Mouse (Mus musculus) liver, embryonic 11.5 days (tissue): Measurements from ENCODE around the gene Ceacam19. TPM values are rescaled to one million over a fixed set of nuclear protein-coding genes. Genes with fewer than 3 reads are reported as not detected.

ENCODE experiments used
- ATAC-seq: fragments of 200-750 bp; cut with Nextera tagmentation; replicated peaks from 2 replicates; pipeline ENCODE4 v1.8.0; 2017; ENCODE audit warnings: moderate number of reproducible peaks, mild to moderate bottlenecking, moderate TSS enrichment, moderate library complexity; ENCODE audit not compliant: low FRiP score
- DNase-seq: peaks from one replicate; pipeline ENCODE4 v3.0.0-alpha.2; 2017; ENCODE audit warnings: low spot score
- H3K27ac ChIP-seq: fragments of 300-500 bp; sonication (generic); 2 replicates; pipeline ENCODE4 v1.5.1; 2014; ENCODE audit warnings: mild to moderate bottlenecking, low read depth, low read length, control low read depth
- H3K27me3 ChIP-seq: fragments of 300-500 bp; sonication (generic); replicated peaks from 2 replicates; pipeline ENCODE4 v1.6.1; 2014; ENCODE audit warnings: low read length, mixed read lengths; ENCODE audit not compliant: control insufficient read depth, insufficient read depth
- H3K36me3 ChIP-seq: fragments of 300-500 bp; sonication (generic); 2 replicates; pipeline ENCODE4 v1.6.1; 2014; ENCODE audit warnings: mild to moderate bottlenecking, low read length, moderate library complexity, mixed read lengths; ENCODE audit not compliant: control insufficient read depth, insufficient read depth
- H3K4me1 ChIP-seq: fragments of 300-500 bp; sonication (generic); replicated peaks from 2 replicates; pipeline ENCODE4 v1.6.1; 2014; ENCODE audit warnings: low read length, mixed read lengths; ENCODE audit not compliant: control insufficient read depth, insufficient read depth
- H3K4me2 ChIP-seq: fragments of 300-500 bp; sonication (generic); 2 replicates; pipeline ENCODE4 v1.6.1; 2014; ENCODE audit warnings: mild to moderate bottlenecking, control low read depth, moderate library complexity
- H3K4me3 ChIP-seq: fragments of 300-500 bp; sonication (generic); 2 replicates; pipeline ENCODE4 v1.5.1; 2014; ENCODE audit warnings: low read depth, low read length, control low read depth
- H3K9ac ChIP-seq: fragments of 300-500 bp; sonication (generic); 2 replicates; pipeline ENCODE4 v1.6.1; 2014; ENCODE audit warnings: low read depth, low read length, control low read depth
- H3K9me3 ChIP-seq: fragments of 300-500 bp; sonication (generic); 2 replicates; pipeline ENCODE4 v1.6.1; 2016; ENCODE audit warnings: low read length, inconsistent platforms, mixed read lengths; ENCODE audit not compliant: control insufficient read depth
- WGBS: fragments of 180-500 bp; shearing (Covaris S2); extraction: QIAGEN DNeasy Blood & Tissue Kit; methylation state at CpG from one replicate; pipeline ENCODE4 v1.1.7; 2014; 5-methylcytosine and 5-hydroxymethylcytosine counted together
- polyA plus RNA-seq: library from polyadenylated mRNA; unstranded; fragments of >200 nt; fragmentation: Nextera tagmentation; extraction: Ambion mirVana; gene quantifications from 2 replicates; pipeline ENCODE4 v1.2.1, GENCODE M21; 2014

Ceacam19 gene
- polyA plus RNA-seq, 1 experiment from 2014 or later, result not detected

DNA sequence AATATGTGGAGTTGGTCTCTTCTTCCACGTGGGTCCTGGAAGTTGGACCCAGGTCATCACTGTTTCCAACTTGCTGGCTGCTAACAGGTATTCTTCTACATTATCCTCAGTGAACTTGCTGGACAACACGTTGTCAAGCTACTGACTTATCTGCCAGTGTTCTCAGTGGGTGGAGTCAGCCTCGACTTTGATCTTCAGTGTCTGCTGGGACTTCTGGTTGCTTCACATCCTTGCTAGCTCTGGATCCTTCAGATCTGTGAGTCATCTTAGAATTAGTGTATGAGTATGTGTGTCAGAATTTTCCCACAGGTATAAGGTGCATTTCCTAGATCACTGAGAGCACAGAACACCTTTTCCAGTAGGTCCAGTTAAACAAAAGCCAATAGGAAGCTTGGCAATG, 50.9 kb downstream of the Ceacam19 start:
- Histone ChIP-seq H3K27ac (no peak overlapping the region), H3K4me2 (no peak overlapping the region), H3K9ac (no peak overlapping the region), H3K4me3 (no peak overlapping the region), H3K27me3 (no peaks in the 10 kb centered on the region), H3K4me1 (0 out of 2 replicates have a peak, but pooled peaks cover 2% of the 10 kb centered on the region), H3K36me3 (no peaks in the 10 kb centered on the region), H3K9me3 (no peaks in the 10 kb centered on the region)
- ATAC-seq (no peak), DNase-seq (no peak)
- 38% methylated on average over 3 of the region's 3 CpGs for WGBS

DNA sequence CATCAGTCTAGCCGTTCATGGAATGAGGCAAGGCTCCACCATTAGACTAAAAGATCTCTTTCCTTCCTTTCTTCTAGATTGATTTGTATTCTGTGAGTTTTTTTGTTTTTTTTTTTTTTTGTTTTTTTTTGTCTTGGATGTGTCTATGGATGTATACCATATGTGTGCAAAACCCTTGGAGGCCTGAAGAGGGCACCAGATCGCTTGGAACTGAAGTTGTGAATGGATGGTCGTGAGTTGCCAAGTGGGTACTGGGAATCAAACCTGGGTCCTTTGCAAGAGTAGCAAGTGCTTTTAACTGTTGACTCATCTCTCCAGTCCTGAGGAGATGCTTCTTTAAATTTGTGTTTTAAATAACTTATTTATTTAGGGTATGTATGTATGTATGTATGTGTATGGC, 53.7 kb downstream of the Ceacam19 start:
- Histone ChIP-seq H3K36me3 (no peaks in the 10 kb centered on the region; the same call in 1 of the 2 replicates), H3K9me3 (no peaks in the 10 kb centered on the region), H3K9ac (no peak overlapping the region), H3K27me3 (no peaks in the 10 kb centered on the region), H3K4me3 (no peak overlapping the region), H3K27ac (no peak overlapping the region), H3K4me1 (peaks cover 12% of the 10 kb centered on the region), H3K4me2 (no peak overlapping the region)
- no peak for ATAC-seq
- whole genome bisulfite sequencing, result 55% methylated on average over 3 of the region's 3 CpGs
- DNase-seq, result no peak

DNA sequence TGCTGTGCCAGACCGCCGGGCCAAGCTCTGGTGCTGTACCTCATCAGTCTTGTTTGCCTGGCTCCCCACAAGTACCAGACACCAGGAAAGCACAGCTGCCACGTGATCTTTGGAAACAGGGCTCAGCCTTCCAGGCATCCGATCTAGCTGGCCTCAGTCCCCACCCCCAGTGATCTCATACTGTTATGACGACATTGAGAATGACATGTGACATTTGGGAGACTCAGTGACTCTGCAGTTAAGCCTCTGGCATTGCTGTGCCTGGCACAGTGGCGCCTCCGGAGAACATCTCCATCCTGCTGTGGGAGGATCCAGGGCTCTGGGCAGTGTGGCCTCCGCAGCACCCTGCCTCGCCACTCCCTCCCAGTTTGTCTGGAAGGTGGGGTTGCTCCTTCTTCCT, 55.9 kb downstream of the Ceacam19 start:
- Histone ChIP-seq H3K4me2 (no peak overlapping the region), H3K4me3 (no peak overlapping the region), H3K27me3 (no peaks in the 10 kb centered on the region), H3K9me3 (no peaks in the 10 kb centered on the region), H3K4me1 (peaks cover 12% of the 10 kb centered on the region), H3K9ac (no peak overlapping the region), H3K36me3 (no peaks in the 10 kb centered on the region; the same call in 1 of the 2 replicates), H3K27ac (no peak overlapping the region)
- ATAC-seq, result no peak
- WGBS, result 52% methylated on average over 9 of the region's 9 CpGs
- no peak for DNase-seq

DNA sequence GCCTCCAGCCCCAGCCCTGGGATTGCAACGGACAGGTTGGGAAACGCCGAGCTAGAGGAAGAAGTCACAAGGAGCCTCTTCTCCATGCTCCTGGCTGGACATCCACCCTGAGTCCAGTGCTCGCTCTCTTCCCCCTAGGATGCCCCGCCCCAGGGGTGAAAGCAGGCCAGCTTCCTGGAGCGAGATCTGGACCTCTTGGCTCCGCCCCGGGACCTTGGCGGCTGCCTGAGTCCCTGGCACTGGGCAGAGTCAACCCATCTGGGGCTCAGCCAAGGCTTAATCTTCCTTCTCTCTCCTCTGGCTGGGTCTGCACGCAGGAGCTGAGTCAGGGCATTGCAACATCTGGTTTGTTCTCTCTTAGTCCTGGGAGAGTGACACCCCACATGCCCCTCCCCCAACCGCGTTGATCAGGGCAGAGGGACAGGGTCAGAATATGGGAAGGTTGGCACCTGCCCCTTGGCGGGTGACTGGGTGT, 57.0 kb downstream of the Ceacam19 start:
- H3K4me1 ChIP-seq, result peaks cover 12% of the 10 kb centered on the region
- H3K9me3 ChIP-seq, result no peaks in the 10 kb centered on the region
- peak overlapping the region; percentile 11; the same call in 1 of the 2 replicates for H3K27ac ChIP-seq
- H3K9ac ChIP-seq, result 0 out of 2 replicates have a peak overlapping the region, but pooled peaks have one; percentile 5
- H3K36me3 ChIP-seq, result no peaks in the 10 kb centered on the region; the same call in 1 of the 2 replicates
- H3K4me3 ChIP-seq, result no peak overlapping the region
- no peaks in the 10 kb centered on the region for H3K27me3 ChIP-seq
- no peak for DNase-seq
- peak; percentile 59 for ATAC-seq
- peak overlapping the region; percentile 41 for H3K4me2 ChIP-seq
- 24% methylated on average over 13 of the region's 13 CpGs for WGBS

DNA sequence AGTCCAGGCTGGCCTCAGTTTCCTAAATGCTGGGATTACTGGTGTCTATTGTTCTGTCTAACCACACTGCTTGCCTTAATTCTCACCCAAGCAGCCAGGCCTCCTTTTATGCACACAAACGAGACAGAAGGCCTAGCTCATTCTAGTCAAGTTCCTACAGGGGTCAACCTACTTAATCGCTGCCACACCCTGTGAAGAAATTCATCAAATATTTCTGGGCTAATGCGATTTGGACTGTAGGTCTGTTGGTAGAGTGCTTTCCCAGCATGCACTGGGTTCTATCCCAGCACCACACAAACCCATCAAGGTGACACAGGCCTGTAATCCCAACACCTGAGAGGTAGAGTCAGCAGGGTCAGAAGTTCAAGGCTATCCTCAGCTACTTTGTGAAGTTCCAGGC, 58.1 kb downstream of the Ceacam19 start:
- no peaks in the 10 kb centered on the region; the same call in 1 of the 2 replicates for H3K36me3 ChIP-seq
- H3K9ac ChIP-seq, result no peak overlapping the region
- DNase-seq (no peak), ATAC-seq (no peak)
- no peak overlapping the region for H3K27ac ChIP-seq
- H3K9me3 ChIP-seq, result no peaks in the 10 kb centered on the region
- no peak overlapping the region for H3K4me3 ChIP-seq
- peaks cover 12% of the 10 kb centered on the region for H3K4me1 ChIP-seq
- H3K27me3 ChIP-seq, result no peaks in the 10 kb centered on the region
- no peak overlapping the region for H3K4me2 ChIP-seq
- 79% methylated on average over 3 of the region's 3 CpGs for WGBS

DNA sequence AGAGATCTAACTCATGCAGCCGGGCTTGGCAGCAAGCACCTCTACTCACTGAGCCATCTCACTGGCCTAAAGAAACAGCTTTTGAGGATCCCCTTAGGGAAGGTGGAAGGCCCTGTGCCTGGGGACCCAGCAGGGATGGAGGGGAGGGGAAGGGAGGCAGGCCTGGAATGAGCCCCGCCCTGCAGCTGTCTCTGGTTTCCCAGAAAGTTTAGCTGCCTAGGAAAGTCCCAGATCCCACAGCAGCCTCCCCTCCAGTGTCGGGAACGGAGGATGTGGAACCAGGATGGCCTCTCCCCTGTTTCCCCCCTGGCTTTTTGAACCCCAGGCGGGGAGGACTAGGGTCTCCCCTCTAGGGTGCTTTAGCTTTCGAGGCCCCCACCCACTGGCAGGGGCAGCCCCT, 61.0 kb downstream of the Ceacam19 start:
- Histone ChIP-seq H3K27me3 (peaks cover 9% of the 10 kb centered on the region), H3K4me2 (no peak overlapping the region), H3K36me3 (no peaks in the 10 kb centered on the region; the same call in 1 of the 2 replicates), H3K4me3 (no peak overlapping the region), H3K9ac (no peak overlapping the region), H3K9me3 (no peaks in the 10 kb centered on the region), H3K27ac (no peak overlapping the region), H3K4me1 (peaks cover 25% of the 10 kb centered on the region)
- ATAC-seq (no peak), DNase-seq (no peak)
- 57% methylated on average over 6 of the region's 6 CpGs for WGBS

Other genes starting within 250 kb of the Ceacam19 start
- 89.9 and 94.9 TPM in 2 replicates for gene Clptm1, start 222.9 kb downstream of the Ceacam19 start, polyA plus RNA-seq
- gene Apoc2, start 210.0 kb downstream of the Ceacam19 start, polyA plus RNA-seq, result 235 and 244 TPM in 2 replicates
- gene Gm44805, start 206.5 kb downstream of the Ceacam19 start, polyA plus RNA-seq, result not detected in 2 replicates
- gene Apoc4, start 206.5 kb downstream of the Ceacam19 start, polyA plus RNA-seq, result 4.8 and 5.4 TPM in 2 replicates
- gene Apoc1, start 195.3 kb downstream of the Ceacam19 start, polyA plus RNA-seq, result 173 and 199 TPM in 2 replicates
- 1,439 and 1,470 TPM in 2 replicates for gene Apoe, start 188.8 kb downstream of the Ceacam19 start, polyA plus RNA-seq
- 259 and 264 TPM in 2 replicates for gene Tomm40, start 172.5 kb downstream of the Ceacam19 start, polyA plus RNA-seq
- gene Nectin2, start 137.5 kb downstream of the Ceacam19 start, polyA plus RNA-seq, result 55.9 and 58.4 TPM in 2 replicates
- 17.5 and 21.8 TPM in 2 replicates for gene Bcam, start 116.9 kb downstream of the Ceacam19 start, polyA plus RNA-seq
- 1.4 TPM in 2 replicates for gene Cblc, start 91.2 kb downstream of the Ceacam19 start, polyA plus RNA-seq
- gene Bcl3, start 65.2 kb downstream of the Ceacam19 start, polyA plus RNA-seq, result 5.4 and 7.0 TPM in 2 replicates
- not detected in 2 replicates for gene Gm19345, start 36.0 kb downstream of the Ceacam19 start, polyA plus RNA-seq
- not detected in 2 replicates for gene Ceacam16, start 26.7 kb downstream of the Ceacam19 start, polyA plus RNA-seq
- gene Pvr, start 33.2 kb upstream of the Ceacam19 start, polyA plus RNA-seq, result 5.1 and 6.1 TPM in 2 replicates
- 0.59 and 0.73 TPM in 2 replicates for gene Igsf23, start 62.8 kb upstream of the Ceacam19 start, polyA plus RNA-seq
- not detected in 2 replicates for gene Ceacam20, start 77.4 kb upstream of the Ceacam19 start, polyA plus RNA-seq
- gene Nlrp9b, start 103.5 kb upstream of the Ceacam19 start, polyA plus RNA-seq, result not detected in 2 replicates
- not detected in 2 replicates for gene Vmn1r91, start 211.7 kb upstream of the Ceacam19 start, polyA plus RNA-seq
- gene Gm16442, start 234.6 kb upstream of the Ceacam19 start, polyA plus RNA-seq, result not detected in 2 replicates